Mouse (Mus musculus): ENCODE results near the gene Dhx9.

DNA sequence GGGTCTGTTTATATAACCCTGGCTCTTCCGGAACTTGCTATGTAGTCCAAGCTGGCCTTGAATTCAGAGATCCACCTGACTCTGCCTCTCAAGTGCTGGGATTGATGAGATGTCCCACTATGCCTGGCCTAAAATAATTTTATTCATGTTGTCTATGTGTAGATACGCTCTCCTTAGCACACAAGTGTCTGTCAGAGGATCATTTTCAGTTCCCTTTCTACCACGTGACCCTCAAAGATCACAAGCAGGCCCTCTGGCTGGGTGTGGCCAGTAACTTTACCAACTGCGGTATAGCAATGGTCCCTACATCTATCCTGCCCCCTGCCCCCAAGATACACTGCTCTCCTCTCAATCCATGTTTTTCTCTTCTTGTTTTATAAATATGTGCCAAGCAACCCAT is 72.5 kb downstream of the Dhx9 start:
- TF ChIP-seq POLR2A (IDR thresholded peaks at IDR 0.05; ENCODE audit: low read depth, low read length) (no peak), CTCF (conservative IDR thresholded peaks at IDR 0.05; ENCODE audit: insufficient read depth, insufficient read length, low read depth, low read length) (no peak)

All from kidney, adult 2 months (tissue).